Mouse (Mus musculus) right cerebral cortex, postnatal 4 days (tissue): ENCODE data around the gene Zcchc10.
"Not testable (repeated sequence)": the region's sequence is repeated elsewhere in the genome, so short reads cannot be mapped to it uniquely, and the experiment has no call there.

Source experiments
- DNase-seq: peaks from one replicate; pipeline ENCODE4 v3.0.0-alpha.2; 2022

Zcchc10 gene

DNA sequence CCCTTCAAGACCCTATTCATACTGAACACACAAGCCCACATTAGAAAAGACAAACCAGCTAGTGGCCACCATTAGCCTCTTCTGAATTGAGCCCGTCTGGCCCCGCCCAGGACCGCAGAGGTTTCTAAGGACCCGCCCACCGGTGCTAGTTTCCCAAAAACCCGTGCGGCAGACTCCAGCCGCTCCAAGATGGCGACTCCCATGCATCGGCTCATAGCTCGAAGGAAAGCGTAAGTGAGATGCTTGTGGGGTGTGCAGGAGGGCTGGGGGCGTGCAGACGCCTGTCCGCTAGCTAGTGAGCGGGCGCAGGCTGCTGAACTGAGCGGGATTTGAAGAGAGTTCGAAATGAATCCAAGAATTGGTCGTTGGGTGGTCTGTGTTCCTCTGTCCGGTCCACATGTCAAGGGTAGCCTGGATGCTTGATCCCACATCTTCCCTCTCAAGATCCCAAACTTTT is at the start of gene Zcchc10:
Gene Zcchc10, plus strand, starts transcription at position 168 of the 457 bp plus-strand sequence.
- DNase-seq = peak; percentile 79

DNA sequence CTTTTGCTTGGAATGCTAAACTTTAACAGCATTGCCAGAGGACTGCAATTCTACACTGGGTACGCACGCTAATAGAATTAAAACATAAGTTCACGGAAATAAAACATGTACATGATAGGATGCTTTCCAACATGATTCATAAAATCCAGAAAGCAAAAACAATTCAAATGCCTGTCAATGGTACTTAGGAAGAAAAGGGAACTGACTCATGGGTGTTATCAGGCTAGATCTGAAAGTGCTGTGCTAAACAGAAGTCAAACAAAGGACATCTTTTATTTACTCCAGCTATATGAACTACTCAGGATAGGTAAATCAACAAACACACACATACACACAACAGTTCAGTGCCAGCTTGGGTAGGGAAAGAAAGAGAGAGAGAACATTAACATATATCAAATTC is 49.1 kb upstream of the Zcchc10 start:
- DNase-seq = no peak

DNA sequence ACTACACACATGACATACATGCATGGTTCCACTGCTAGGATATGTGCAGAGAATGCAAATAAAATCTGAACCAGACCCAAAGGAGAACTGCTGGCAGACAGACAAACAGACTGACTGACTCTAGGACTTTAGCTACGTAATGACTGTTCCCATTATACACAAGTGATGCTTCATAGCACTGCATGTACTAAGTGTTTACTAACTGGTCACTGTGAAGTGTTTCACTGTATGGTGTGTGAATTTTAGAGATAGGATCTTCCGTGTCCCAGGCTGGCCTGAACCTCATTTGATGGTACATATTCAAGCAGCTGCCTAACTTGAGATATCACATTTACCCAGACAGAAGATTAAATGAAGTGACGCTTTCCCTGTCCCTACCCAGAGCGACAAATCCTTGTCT is 46.1 kb upstream of the Zcchc10 start:
- DNase-seq = no peak

DNA sequence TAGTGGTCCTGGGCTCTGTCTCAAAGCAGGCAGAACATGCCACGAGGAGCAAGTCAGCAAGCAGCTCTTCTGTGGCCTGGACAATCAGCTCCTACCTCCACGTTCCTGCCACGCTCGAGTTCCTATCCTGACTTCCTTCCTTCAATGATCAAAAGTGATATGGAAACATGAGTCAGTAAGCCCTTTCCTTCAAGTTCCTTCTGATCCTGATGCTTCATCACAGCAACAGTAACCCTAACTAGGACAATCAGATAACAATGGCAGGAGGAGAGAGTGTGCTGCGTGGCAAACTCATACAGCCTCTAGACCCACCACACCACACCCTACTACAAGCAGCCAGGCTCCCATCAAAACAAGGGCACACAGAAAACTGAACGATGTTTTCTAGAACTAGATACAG is 38.6 kb upstream of the Zcchc10 start:
- DNase-seq = no peak

DNA sequence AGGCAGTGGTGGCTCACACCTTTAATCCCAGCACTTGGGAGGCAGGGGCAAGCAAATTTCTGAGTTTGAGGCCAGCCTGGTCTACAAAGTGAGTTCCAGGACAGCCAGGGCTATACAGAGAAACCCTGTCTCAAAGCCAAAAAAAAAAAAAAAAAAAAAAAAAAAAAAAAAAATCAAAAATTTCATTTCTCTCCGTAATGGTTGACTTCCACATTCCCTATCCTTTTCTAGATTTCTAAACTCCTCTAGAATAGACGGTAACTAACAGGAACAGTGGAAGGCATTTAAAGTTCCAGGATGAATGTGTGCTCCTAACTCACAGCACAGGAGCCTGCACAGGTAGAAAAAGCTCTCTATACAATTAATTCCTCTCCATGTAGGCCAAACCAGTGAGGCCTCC is 34.3 kb upstream of the Zcchc10 start:
- DNase-seq = not testable (repeated sequence)

DNA sequence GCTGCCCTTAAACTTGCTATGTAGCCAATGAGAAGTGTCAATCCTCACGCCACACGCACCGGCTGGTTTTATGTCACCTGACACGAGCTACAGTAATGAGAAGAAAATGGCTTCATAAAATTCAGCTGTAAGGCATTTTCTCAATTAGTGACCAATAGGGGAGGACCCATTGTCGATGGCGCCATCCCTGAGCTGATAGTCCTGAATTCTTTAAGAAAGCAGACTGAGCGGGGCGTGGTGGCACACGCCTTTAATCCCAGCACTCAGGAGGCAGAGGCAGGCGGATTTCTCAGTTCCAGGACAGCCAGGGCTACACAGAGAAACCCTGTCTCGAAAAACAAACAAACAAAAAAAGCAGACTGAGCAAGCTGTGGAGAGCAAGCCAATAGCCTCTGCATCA is 33.6 kb upstream of the Zcchc10 start:
- no peak for DNase-seq

DNA sequence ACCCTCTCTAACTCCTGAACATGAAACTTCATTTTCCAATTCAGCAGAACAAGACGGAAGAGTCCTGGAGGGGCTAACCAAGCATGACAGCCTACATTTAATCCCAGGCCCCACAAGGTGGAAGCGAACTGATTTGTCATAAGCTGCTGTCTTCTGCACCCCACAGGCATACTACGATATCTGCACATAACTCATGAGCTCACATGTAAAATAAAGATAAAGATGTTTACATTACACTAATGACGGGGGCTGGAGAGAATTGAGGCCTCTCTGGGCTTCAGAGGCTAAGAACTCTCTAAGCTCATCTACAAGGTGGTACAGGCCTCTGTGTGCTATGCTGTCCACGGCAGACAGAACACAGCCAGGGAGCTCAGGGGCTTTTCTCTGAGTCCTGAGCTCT is 30.0 kb upstream of the Zcchc10 start:
- no peak for DNase-seq

DNA sequence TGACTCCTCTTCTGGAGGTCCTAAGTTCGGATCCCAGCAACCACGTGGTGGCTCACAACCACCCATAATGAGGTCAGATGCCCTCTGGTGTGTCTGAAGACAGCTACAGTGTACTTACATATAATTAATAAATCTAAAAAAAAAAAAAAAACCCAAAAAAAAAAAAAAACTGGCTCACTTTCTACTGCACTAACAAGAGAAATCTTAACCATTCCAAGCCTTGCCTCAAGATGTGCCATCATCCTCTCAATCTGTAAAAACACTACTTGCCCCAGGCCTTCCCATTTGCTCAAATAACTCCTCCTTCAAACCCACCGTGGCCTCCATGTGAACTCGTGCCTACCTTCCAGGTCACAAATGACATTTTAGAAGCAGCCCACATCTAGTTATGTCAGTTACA is 27.6 kb upstream of the Zcchc10 start:
- no peak for DNase-seq

DNA sequence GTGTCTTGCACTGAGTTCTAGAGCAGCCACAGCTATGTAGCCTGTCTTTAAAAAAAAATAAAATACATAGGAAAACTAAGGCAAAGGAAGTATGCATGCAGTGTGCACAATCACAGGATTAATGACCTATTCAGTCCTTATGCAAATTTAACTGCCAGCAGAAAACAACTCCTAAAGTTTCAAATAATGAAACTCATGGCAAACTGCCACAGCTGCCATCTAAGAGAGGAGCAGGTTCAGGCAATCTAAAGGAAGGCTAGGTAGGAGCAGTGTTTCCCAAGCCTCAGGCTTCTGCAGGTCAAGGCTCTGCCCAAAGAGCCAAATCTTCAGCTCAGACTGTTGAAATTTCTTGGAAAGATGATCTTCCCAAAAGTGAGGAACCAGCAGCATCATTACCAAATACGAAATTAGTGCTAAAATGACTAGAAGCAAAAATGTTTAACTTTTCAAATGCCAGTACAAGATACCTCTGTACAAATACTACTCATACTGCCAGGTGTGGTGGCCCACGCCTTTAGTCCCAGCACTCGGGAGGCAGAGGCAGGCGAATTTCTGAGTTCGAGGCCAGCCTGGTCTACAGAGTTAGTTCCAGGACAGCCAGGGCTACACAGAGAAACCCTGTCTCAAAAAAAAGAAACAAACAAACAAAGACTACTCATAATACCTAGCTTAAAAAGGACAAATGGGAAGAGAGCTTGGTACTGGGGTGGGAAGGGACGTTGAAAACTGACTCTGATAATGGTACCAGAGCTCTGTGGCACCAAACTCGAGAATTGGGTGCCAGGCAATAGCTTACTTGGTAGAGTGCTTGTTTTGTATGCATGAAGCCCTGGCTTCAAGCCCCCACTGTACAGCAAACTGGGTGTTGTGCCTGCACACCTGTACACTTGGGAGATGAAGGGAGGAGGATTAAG is 26.3 kb upstream of the Zcchc10 start:
- no peak for DNase-seq

DNA sequence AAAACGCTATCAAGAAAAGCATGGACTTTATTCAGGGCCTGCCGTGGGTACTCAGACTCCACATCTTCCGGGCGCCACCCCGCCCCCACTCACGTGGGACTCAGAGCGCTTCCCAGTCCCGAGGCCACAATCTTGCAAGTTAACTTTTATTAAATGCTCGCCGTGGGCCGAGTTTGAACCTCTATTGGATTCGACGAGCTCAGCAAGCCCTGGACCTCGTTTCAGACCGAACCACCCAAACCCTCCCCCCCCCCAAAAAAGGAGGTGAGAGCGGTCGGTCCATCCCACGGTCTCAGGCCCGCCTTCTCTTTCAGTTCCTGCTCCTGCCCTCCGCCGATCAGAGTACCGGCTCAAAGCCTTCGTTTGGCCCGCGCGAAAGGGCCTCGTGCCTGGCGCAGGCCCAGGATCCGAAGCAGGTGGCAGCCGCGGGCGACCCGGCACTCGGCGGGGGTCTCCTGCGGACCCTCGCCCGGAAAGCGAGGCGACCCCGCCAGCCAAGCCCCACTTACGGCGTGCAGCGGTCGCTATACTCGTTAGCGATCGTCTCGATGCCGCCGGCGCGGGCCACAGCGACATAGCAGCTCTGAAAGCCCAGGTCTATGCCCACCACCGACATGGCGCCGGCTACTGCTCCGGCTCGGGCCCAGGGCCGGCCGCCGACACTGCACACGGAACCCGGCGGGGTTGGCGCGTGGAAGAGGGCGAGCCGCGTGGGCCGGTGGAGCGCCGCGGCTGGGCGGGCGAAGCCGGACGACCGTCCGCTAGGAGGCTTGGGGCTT is 24.7 kb upstream of the Zcchc10 start:
- DNase-seq = peak; percentile 54

DNA sequence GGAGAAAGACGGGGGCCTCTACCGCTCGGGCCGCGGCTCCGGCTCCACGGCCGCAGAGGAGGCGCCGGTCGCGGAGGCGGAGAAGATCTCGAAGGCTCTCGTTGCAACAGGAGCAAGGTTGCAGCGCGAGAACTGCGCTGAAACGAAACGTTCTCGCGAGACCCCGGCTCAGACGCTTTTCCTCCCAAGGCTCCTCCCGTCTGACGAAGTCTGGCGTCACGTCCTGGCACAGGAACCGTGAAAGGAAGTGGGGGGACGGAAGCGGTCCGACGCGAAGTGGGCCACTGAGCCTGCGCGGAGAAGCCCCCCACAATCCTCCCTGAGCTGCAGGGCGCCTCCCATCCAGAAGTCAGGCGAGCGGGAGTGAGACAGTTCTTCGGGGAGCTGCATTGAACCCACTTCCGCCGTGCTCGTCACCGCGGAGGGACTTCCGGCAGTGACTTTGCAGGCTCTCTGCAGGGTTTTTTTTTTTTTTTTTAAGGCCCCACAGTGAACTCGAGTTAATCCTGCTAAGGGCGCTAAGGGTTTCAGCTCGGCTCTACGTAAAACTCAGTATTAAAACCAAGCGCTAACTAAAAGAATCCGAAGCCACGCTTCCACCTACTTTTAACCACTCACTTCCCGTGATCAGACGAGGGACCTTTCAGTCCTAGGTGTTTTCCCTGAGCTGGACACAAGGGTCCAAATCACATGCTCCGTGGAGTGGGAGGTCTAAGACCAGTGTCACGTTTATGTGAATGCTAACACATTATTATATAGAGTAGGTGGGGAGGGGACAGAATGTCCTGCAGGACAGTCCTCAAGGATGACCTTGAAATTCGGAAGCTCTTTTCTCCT is 23.9 kb upstream of the Zcchc10 start, which contains the start of gene Hspa4:
Gene Hspa4, minus strand, starts transcription at position 128 of the 837 bp plus-strand sequence.
- DNase-seq = peak; percentile 100

DNA sequence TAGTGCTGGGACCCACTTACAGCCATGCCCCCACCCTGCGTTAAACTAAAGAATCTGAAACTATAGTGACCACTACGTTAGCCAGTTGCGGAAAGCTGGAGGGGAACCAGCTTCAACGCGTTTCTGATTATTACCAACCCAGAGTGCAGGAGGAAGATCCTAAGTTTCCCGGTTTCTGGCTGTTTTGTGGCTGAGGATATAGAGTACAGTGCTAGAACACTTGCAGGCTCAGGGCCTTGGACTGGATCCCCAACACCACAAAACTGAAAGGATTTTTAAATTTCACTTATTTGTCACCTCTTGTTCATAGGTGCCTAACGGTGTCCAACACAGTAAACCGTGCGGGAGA is 23.3 kb upstream of the Zcchc10 start:
- DNase-seq = no peak

DNA sequence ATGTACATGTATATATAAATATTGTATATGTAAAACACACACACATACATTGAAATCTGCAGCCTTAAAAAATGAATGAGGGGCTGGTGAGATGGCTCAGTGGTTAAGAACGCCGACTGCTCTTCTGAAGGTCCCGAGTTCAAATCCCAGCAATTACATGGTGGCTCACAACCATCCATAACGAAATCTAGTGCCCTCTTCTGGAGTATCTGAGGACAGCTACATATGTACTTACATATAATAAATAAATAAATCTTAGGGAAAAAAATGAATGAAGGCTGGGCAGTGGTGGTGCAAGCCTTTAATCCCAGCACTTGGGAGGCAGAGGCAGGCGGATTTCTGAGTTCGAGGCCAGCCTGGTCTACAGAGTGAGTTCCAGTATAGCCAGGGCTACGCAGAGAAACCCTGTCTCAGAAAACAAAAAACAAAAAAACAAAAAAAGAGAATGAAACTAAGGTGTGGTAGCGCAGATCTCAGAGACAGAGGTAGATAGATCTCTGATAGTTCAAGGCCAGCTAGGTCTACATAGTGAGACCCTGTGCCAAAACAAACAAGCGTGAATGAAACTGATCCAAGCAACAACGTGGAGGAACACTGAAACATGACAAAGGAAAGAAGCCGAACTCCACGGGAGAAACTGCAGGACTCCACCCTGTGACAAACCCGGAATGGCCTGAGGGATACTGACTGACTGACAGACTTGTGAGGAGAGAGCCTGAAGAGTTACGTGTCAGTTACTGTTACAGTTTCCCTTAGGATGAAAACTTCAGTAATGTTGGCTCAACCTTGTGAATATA is 20.2 kb upstream of the Zcchc10 start:
- DNase-seq = no peak

DNA sequence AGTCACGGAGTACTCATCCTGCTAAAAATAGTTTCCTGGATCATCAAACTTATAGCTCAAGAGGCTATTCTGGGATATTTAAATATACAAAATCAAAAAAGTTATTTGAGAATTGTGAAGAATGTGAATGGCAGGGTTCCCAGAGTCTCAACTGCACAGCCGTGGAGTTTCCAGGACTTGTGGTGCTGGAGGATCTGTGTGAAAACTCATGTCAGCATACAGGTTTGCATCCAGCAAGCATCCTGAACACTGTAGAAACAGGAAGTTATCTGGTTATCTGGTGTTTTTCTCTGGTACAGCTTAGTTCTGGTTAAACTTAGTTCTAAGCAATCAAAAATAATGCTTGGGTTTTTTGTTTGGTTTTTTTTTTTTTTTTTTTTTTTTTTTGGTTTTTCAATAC is 17.5 kb upstream of the Zcchc10 start:
- DNase-seq = no peak

DNA sequence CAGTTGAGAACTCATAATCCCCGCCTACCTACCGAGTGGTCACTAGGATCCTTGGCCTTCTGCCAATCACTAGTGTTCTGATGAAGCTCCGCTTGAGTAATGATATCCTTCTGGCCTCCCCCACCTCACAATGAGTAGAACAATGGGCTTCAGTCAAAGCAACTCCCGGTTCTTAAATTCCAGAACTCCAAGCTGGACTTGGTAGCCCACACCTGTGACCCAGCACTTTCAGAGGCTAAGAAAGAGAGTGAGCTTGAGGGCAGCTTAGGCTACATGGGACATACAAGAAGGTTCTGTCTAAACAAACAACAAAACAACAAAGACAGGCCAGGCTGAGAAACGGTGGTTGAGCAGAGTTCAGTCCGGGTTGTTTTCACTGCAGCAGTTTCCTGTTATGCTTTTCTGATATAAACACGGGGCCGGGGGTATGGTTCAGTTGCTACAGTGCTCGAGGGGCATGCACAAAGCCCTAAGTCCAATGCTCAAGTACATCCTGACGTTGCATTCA is 16.9 kb upstream of the Zcchc10 start:
- DNase-seq = no peak

DNA sequence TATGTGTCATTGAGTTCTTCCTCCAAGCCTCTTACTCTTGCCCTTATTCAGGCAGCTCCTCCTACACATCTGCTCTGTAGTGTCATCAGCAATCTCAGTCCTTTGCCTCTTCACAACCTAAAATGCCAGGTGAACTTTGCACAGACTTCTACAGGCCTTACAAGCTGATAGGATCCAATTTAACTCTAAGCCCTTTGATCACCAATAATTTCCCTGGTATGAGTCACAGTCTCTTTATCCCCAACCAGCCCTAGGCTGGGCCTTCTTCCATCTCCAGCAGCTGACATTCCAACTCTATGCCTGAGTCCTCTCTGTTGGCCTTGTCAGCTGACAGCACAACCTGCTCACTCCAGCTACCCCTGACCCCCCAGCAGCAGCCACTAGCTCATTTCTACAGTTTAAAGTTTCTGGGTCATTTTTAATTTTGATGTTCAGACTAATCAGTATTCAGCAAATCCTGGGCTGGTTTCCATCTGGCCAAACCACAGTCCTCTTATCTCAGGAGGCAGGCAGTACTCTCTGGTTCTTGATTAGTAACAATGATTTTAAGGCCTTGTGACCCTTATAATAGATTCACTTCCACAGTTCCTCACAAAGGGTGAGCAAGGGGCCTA is 16.1 kb upstream of the Zcchc10 start:
- DNase-seq = no peak

DNA sequence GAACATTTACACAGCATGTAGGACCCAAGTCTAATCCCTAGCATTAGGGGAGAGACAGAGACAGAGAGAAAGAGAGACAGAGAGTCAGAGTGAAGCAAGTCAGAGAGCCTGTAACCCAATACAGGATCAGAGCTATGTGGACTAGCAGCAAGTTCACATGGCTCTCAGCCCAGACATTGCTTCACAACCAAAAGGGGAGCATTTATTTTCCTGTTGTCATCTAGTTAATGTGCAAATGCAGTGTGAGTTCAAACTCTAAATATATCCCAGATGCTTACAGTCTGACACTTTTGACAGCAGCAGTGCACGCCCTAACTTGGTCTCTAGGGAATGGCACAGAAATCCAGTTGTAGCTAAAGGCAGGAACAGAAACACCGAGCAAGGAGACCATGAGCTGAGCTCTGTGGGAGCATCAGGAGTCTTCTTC is 15.6 kb upstream of the Zcchc10 start:
- DNase-seq = no peak

DNA sequence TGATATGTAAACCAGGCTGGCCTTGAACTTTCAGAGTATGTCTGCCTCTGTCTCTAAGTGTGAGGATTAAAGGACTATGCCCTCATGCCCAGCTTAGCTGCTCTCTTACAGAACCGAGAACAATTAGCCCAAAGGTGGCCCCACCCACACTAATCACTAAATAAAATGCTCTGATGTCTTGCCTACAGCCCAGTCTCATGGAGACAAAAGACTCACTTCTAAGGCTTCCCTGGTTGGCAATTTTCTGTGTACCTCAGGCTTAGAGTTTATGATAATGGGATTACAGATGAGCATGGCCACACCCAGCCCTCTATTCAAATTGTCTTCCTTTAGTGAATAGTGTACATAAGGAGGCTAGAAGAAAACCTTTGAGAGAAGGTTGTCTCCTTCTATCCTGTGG is 13.1 kb upstream of the Zcchc10 start:
- DNase-seq = no peak

DNA sequence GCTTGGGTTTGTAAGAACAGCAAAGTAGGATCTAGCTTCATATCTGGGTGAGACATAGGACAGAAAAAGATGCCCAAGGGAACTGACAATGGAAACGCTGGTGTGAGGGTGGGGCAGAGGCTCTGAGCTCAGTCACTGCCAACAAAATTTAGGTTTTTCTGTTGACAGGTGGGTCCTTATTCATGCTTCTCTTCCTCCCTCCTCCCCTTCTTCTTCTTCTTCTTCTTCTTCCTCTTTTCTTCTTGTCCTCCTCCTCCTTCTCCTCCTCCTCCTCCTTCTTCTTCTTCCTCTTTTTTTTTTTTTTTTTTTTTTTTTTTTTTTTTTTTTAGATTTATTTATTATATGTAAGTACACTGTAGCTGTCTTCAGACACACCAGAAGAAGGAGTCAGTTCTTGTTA is 11.7 kb upstream of the Zcchc10 start:
- DNase-seq = not testable (repeated sequence)

DNA sequence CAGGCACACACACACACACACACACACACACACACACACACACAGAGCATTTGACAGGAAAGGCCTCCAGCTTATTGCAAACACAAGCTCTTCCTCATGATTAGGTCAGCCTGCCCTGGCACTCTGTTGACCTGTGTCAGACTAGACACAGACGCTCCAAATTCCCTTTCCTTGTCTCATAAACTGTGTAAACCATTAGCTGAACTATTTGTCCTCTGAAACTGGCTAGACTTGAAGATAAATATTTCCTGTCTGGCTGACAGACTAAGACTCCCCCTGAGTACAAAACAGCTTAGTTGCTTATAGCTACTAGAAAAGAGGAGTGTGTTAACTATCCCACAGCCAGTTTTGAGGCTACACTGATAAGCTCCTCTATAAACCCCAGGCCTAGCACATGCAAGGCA is 9.7 kb upstream of the Zcchc10 start:
- DNase-seq = no peak

DNA sequence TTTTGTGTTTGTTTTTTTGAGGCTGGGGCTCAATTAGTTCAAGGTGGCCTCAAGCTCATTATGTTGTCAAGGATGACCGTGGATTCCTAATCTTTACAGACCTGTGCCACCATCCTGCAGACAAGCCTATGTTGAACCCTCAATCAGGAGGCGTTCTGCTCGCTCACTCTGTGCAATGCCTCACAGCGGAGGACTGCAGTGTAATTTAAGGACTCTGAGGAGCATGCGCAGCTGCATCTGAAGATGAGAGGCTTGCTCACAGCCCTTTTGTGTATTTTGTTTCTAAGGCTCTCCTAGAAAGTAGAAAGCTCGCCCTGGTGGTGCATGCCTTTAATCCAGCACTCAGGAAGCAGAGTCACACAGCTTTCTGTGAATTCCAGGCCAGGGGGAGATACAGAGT is 7.5 kb upstream of the Zcchc10 start:
- no peak for DNase-seq

DNA sequence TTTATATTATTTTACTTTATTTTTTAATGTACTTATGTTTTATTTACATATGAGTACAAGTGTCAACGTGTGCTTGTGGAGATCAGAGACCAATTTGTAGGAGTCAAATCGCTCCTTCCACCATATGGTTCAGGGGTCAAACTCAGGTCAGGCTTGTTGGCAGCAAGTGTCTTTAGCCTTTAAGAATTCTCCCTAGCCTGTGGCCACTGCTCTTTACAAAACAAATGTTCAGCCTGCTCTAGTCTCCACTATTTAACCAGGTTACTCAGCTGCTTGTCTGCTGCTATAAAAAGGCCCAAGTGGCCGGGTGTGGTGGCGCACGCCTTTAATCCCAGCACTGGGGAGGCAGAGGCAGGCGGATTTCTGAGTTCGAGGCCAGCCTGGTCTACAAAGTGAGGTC is 6.4 kb upstream of the Zcchc10 start:
- no peak for DNase-seq
